Mouse (Mus musculus) naive thymus-derived CD4-positive, alpha-beta T cell, adult 2 months (primary cell): ENCODE results near the gene Dcun1d2.

Experiments used
- DNase-seq: peaks from one replicate; pipeline ENCODE4 v3.0.0-alpha.2; 2011; ENCODE audit warnings: low read depth

Dcun1d2 gene

GRCm38 (mm10) chr8:13206290-13206689 lies 81.6 kb downstream of the Dcun1d2 start:
- DNase-seq, result no peak
